Mouse (Mus musculus) bone marrow, adult 2 months (tissue): ENCODE measurements around the gene Cbx7.
"Not testable (repeated sequence)": the region's sequence is repeated elsewhere in the genome, so short reads cannot be mapped to it uniquely, and the experiment has no call there.

ENCODE experiments used
- CTCF ChIP-seq: fragments of 200-500 bp; IDR thresholded peaks from 2 replicates; pipeline ENCODE4 v1.5.1; 2011; ENCODE audit warnings: low read length, control low read depth; ENCODE audit not compliant: control insufficient read depth, insufficient read depth
- POLR2A ChIP-seq: fragments of 200-500 bp; IDR thresholded peaks from 2 replicates; pipeline ENCODE4 v1.6.1; 2011; ENCODE audit warnings: low read depth, mild to moderate bottlenecking, control low read depth, low read length, borderline replicate concordance; ENCODE audit not compliant: control insufficient read depth

GRCm38 (mm10) chr15:79904678-79905077, 66.2 kb downstream of the Cbx7 start:
- TF ChIP-seq CTCF, POLR2A: not testable (repeated sequence)
